Mouse (Mus musculus): ENCODE data around the gene Gm20903. TPM values are rescaled to one million over a fixed set of nuclear protein-coding genes. Genes with fewer than 3 reads are reported as not detected.
"Not testable (repeated sequence)": the region's sequence is repeated elsewhere in the genome, so short reads cannot be mapped to it uniquely, and the experiment has no call there.

The Gm20903 gene
- not detected for total RNA-seq (2021)
- long read RNA-seq, experiment 1, result 0 reads
- long read RNA-seq, experiment 2, result 0 reads

- DNase-seq; intact Hi-C loops (cut with DNase I; ENCODE audit: low total_unique reads): not testable (repeated sequence)
Observed at GRCm38 (mm10) chrY:73669015-73669414, at the start of gene Gm20903. Gene Gm20903 (plus strand): TSS chrY:73669315.
